Mouse (Mus musculus) 416B (cell line): ENCODE data around the gene Gm20855.
"Not testable (repeated sequence)": the region's sequence is repeated elsewhere in the genome, so short reads cannot be mapped to it uniquely, and the experiment has no call there.

ENCODE experiments used
- DNase-seq: peaks from one replicate; pipeline ENCODE4 v3.0.0; 2011; ENCODE audit warnings: low read depth

The Gm20855 gene

GRCm38 (mm10) chrY:35131733-35132132 lies at the start of gene Gm20855:
TSS of gene Gm20855 (minus strand) at chrY:35131833.
- DNase-seq = not testable (repeated sequence)
